8 mouse cellular contexts compared by ENCODE assay signal in genomic region chr9:21547075-21547941, GRCm38 (mm10). TPM values are rescaled to one million over a fixed set of nuclear protein-coding genes. Genes with fewer than 3 reads are reported as not detected.
DNase-seq lines count a peak whose midpoint lies in the region; ATAC-seq lines count a peak whose summit lies in the region.

No protein-coding gene starts in this region.

- peak overlapping the region; percentile 97 for H3K9ac ChIP-seq in embryonic facial prominence, embryonic 15.5 days
- H3K9ac ChIP-seq in heart, embryonic 12.5 days = peak overlapping the region; percentile 91
- H3K9ac ChIP-seq in kidney, embryonic 16.5 days (replicated peaks; ENCODE audit: low read length) = peak overlapping the region; percentile 97
- H3K9ac ChIP-seq in liver, embryonic 15.5 days = peak overlapping the region; percentile 93
- peak overlapping the region; percentile 95 for H3K9ac ChIP-seq in neural tube, embryonic 14.5 days (replicated peaks; ENCODE audit: low read depth, low read length)

- peaks cover 11% of the 10 kb centered on the region for H3K36me3 ChIP-seq in embryonic facial prominence, embryonic 15.5 days
- H3K36me3 ChIP-seq in heart, embryonic 12.5 days = peaks cover 20% of the 10 kb centered on the region
- peaks cover 8% of the 10 kb centered on the region; the same call in 1 of the 2 replicates for H3K36me3 ChIP-seq in kidney, embryonic 16.5 days (ENCODE audit: insufficient read depth, low read length)
- H3K36me3 ChIP-seq in liver, embryonic 15.5 days (replicated peaks) = peaks cover 19% of the 10 kb centered on the region
- peaks cover 8% of the 10 kb centered on the region; the same call in 1 of the 2 replicates for H3K36me3 ChIP-seq in neural tube, embryonic 14.5 days (ENCODE audit: control insufficient read depth, insufficient read depth, low read length)

- peak overlapping the region; percentile 99 for H3K27ac ChIP-seq in embryonic facial prominence, embryonic 15.5 days (replicated peaks)
- peak overlapping the region; percentile 95 for H3K27ac ChIP-seq in heart, embryonic 12.5 days (ENCODE audit: poor library complexity, severe bottlenecking)
- peak overlapping the region; percentile 98 for H3K27ac ChIP-seq in kidney, embryonic 16.5 days (ENCODE audit: low read length)
- peak overlapping the region; percentile 95 for H3K27ac ChIP-seq in liver, embryonic 15.5 days (replicated peaks)
- H3K27ac ChIP-seq in neural tube, embryonic 14.5 days (ENCODE audit: low read depth, low read length) = peak overlapping the region; percentile 96

- peak; percentile 15 to 28 for DNase-seq in CD8-positive naive resting alpha-beta T cell, adult 2 months (ENCODE audit: low read depth in 2 of 2, low spot score in 2 of 2)
- peak; percentile 19 for DNase-seq in adrenal gland, postnatal 25 days
- peak; percentile 34 for DNase-seq in urinary bladder, postnatal 25 days (ENCODE audit: low spot score)

- WGBS in embryonic facial prominence, embryonic 15.5 days = under 1% methylated on average over 45 of the region's 66 CpGs
- under 1% methylated on average over 52 of the region's 66 CpGs for WGBS in heart, embryonic 12.5 days
- under 1% methylated on average over 43 of the region's 66 CpGs for WGBS in kidney, embryonic 16.5 days
- under 1% methylated on average over 64 of the region's 66 CpGs for WGBS in liver, embryonic 15.5 days (ENCODE audit: insufficient replicate concordance)
- under 1% methylated on average over 26 of the region's 66 CpGs for WGBS in neural tube, embryonic 14.5 days

- H3K27me3 ChIP-seq in embryonic facial prominence, embryonic 15.5 days = no peaks in the 10 kb centered on the region
- no peaks in the 10 kb centered on the region for H3K27me3 ChIP-seq in heart, embryonic 12.5 days (replicated peaks)
- H3K27me3 ChIP-seq in kidney, embryonic 16.5 days (ENCODE audit: insufficient read depth, low read length) = no peaks in the 10 kb centered on the region
- no peaks in the 10 kb centered on the region for H3K27me3 ChIP-seq in liver, embryonic 15.5 days
- H3K27me3 ChIP-seq in neural tube, embryonic 14.5 days (ENCODE audit: control insufficient read depth, insufficient read depth, low read length) = no peaks in the 10 kb centered on the region

- H3K4me2 ChIP-seq in embryonic facial prominence, embryonic 15.5 days (replicated peaks) = peak overlapping the region; percentile 52
- peak overlapping the region; percentile 83 for H3K4me2 ChIP-seq in heart, embryonic 12.5 days
- peak overlapping the region; percentile 71 for H3K4me2 ChIP-seq in kidney, embryonic 16.5 days (replicated peaks; ENCODE audit: low read depth, low read length)
- H3K4me2 ChIP-seq in liver, embryonic 15.5 days = peak overlapping the region; percentile 95
- peak overlapping the region; percentile 81 for H3K4me2 ChIP-seq in neural tube, embryonic 14.5 days (ENCODE audit: low read depth, low read length)

- ATAC-seq in embryonic facial prominence, embryonic 15.5 days (ENCODE audit: insufficient number of reproducible peaks, low FRiP score, low TSS enrichment, low read depth) = no peak
- peak; percentile 54 for ATAC-seq in heart, embryonic 12.5 days (ENCODE audit: insufficient number of reproducible peaks, low FRiP score)
- ATAC-seq in kidney, embryonic 16.5 days (ENCODE audit: low FRiP score, low TSS enrichment) = peak; percentile 18
- ATAC-seq in liver, embryonic 15.5 days (ENCODE audit: insufficient read depth) = peak; percentile 26
- ATAC-seq in neural tube, embryonic 14.5 days (ENCODE audit: low read depth) = peak; percentile 29

- H3K9me3 ChIP-seq in embryonic facial prominence, embryonic 15.5 days (replicated peaks) = no peaks in the 10 kb centered on the region
- H3K9me3 ChIP-seq in heart, embryonic 12.5 days (replicated peaks) = no peaks in the 10 kb centered on the region
- no peaks in the 10 kb centered on the region for H3K9me3 ChIP-seq in kidney, embryonic 16.5 days (ENCODE audit: low read length)
- no peaks in the 10 kb centered on the region for H3K9me3 ChIP-seq in liver, embryonic 15.5 days (replicated peaks)
- no peaks in the 10 kb centered on the region for H3K9me3 ChIP-seq in neural tube, embryonic 14.5 days (ENCODE audit: control insufficient read depth, low read length)

- peaks cover 33% of the 10 kb centered on the region for H3K4me1 ChIP-seq in embryonic facial prominence, embryonic 15.5 days
- peaks cover 15% of the 10 kb centered on the region for H3K4me1 ChIP-seq in heart, embryonic 12.5 days (replicated peaks)
- peaks cover 20% of the 10 kb centered on the region for H3K4me1 ChIP-seq in kidney, embryonic 16.5 days (ENCODE audit: insufficient read depth, low read length)
- H3K4me1 ChIP-seq in liver, embryonic 15.5 days (replicated peaks) = peaks cover 45% of the 10 kb centered on the region
- peaks cover 18% of the 10 kb centered on the region for H3K4me1 ChIP-seq in neural tube, embryonic 14.5 days (ENCODE audit: control insufficient read depth, insufficient read depth, low read length)

- H3K4me3 ChIP-seq in embryonic facial prominence, embryonic 15.5 days (replicated peaks) = peak overlapping the region; percentile 85
- H3K4me3 ChIP-seq in heart, embryonic 12.5 days = peak overlapping the region; percentile 86
- peak overlapping the region; percentile 61 for H3K4me3 ChIP-seq in kidney, embryonic 16.5 days (ENCODE audit: low read length)
- H3K4me3 ChIP-seq in liver, embryonic 15.5 days (replicated peaks) = peak overlapping the region; percentile 78
- H3K4me3 ChIP-seq in neural tube, embryonic 14.5 days (ENCODE audit: low read depth, low read length) = peak overlapping the region; percentile 74

RNA-seq across cellular contexts. Expression of gene Carm1, which starts 0.6 kb away (rescaled TPM):
- total RNA-seq in adrenal gland, postnatal 25 days (2021) = 45.6 and 54.0 TPM in 2 replicates
- polyA plus RNA-seq in embryonic facial prominence, embryonic 15.5 days (2015; fragmentation: Nextera tagmentation; extraction: Ambion mirVana) = 56.5 and 61.5 TPM in 2 replicates
- polyA plus RNA-seq in heart, embryonic 12.5 days (2016; fragmentation: Nextera tagmentation; extraction: Ambion mirVana) = 49.9 and 53.8 TPM in 2 replicates
- polyA plus RNA-seq in kidney, embryonic 16.5 days (2015; fragmentation: Nextera tagmentation; extraction: Ambion mirVana) = 27.1 and 32.1 TPM in 2 replicates
- polyA plus RNA-seq in liver, embryonic 15.5 days (2015; fragmentation: Nextera tagmentation; extraction: Ambion mirVana) = 18.2 and 23.1 TPM in 2 replicates
- 30.1 and 36.4 TPM in 2 replicates for polyA plus RNA-seq in neural tube, embryonic 14.5 days (2014; fragmentation: Nextera tagmentation; extraction: Ambion mirVana)

RNA-seq across cellular contexts. Expression of gene AB124611, which starts 21.3 kb away (rescaled TPM):
- total RNA-seq in adrenal gland, postnatal 25 days (2021) = 1.3 TPM in 1 of 2 replicates, not detected in the other
- polyA plus RNA-seq in embryonic facial prominence, embryonic 15.5 days (2015; fragmentation: Nextera tagmentation; extraction: Ambion mirVana) = 5.1 and 6.9 TPM in 2 replicates
- 1.4 and 1.6 TPM in 2 replicates for polyA plus RNA-seq in heart, embryonic 12.5 days (2016; fragmentation: Nextera tagmentation; extraction: Ambion mirVana)
- 3.5 and 4.5 TPM in 2 replicates for polyA plus RNA-seq in kidney, embryonic 16.5 days (2015; fragmentation: Nextera tagmentation; extraction: Ambion mirVana)
- polyA plus RNA-seq in liver, embryonic 15.5 days (2015; fragmentation: Nextera tagmentation; extraction: Ambion mirVana) = 9.5 and 10.5 TPM in 2 replicates
- 2.5 and 3.0 TPM in 2 replicates for polyA plus RNA-seq in neural tube, embryonic 14.5 days (2014; fragmentation: Nextera tagmentation; extraction: Ambion mirVana)

RNA-seq across cellular contexts. Expression of gene Tmed1, which starts 37.3 kb away (rescaled TPM):
- total RNA-seq in adrenal gland, postnatal 25 days (2021) = 26.8 and 37.1 TPM in 2 replicates
- 113 and 123 TPM in 2 replicates for polyA plus RNA-seq in embryonic facial prominence, embryonic 15.5 days (2015; fragmentation: Nextera tagmentation; extraction: Ambion mirVana)
- 89.4 and 92.3 TPM in 2 replicates for polyA plus RNA-seq in heart, embryonic 12.5 days (2016; fragmentation: Nextera tagmentation; extraction: Ambion mirVana)
- polyA plus RNA-seq in kidney, embryonic 16.5 days (2015; fragmentation: Nextera tagmentation; extraction: Ambion mirVana) = 147 and 151 TPM in 2 replicates
- polyA plus RNA-seq in liver, embryonic 15.5 days (2015; fragmentation: Nextera tagmentation; extraction: Ambion mirVana) = 31.5 and 33.6 TPM in 2 replicates
- 42.2 and 45.7 TPM in 2 replicates for polyA plus RNA-seq in neural tube, embryonic 14.5 days (2014; fragmentation: Nextera tagmentation; extraction: Ambion mirVana)

RNA-seq across cellular contexts. Expression of gene Timm29, which starts 45.2 kb away (rescaled TPM):
- 58.2 and 62.6 TPM in 2 replicates for total RNA-seq in adrenal gland, postnatal 25 days (2021)
- 34.6 and 35.4 TPM in 2 replicates for polyA plus RNA-seq in embryonic facial prominence, embryonic 15.5 days (2015; fragmentation: Nextera tagmentation; extraction: Ambion mirVana)
- polyA plus RNA-seq in heart, embryonic 12.5 days (2016; fragmentation: Nextera tagmentation; extraction: Ambion mirVana) = 33.6 and 34.5 TPM in 2 replicates
- 29.3 and 30.7 TPM in 2 replicates for polyA plus RNA-seq in kidney, embryonic 16.5 days (2015; fragmentation: Nextera tagmentation; extraction: Ambion mirVana)
- polyA plus RNA-seq in liver, embryonic 15.5 days (2015; fragmentation: Nextera tagmentation; extraction: Ambion mirVana) = 18.4 and 18.9 TPM in 2 replicates
- 73.0 and 77.5 TPM in 2 replicates for polyA plus RNA-seq in neural tube, embryonic 14.5 days (2014; fragmentation: Nextera tagmentation; extraction: Ambion mirVana)

RNA-seq across cellular contexts. Expression of gene Yipf2, which starts 45.3 kb away (rescaled TPM):
- 27.5 and 40.2 TPM in 2 replicates for total RNA-seq in adrenal gland, postnatal 25 days (2021)
- polyA plus RNA-seq in embryonic facial prominence, embryonic 15.5 days (2015; fragmentation: Nextera tagmentation; extraction: Ambion mirVana) = 28.1 and 29.2 TPM in 2 replicates
- 12.9 and 14.8 TPM in 2 replicates for polyA plus RNA-seq in heart, embryonic 12.5 days (2016; fragmentation: Nextera tagmentation; extraction: Ambion mirVana)
- 40.1 and 43.8 TPM in 2 replicates for polyA plus RNA-seq in kidney, embryonic 16.5 days (2015; fragmentation: Nextera tagmentation; extraction: Ambion mirVana)
- polyA plus RNA-seq in liver, embryonic 15.5 days (2015; fragmentation: Nextera tagmentation; extraction: Ambion mirVana) = 10.9 and 12.7 TPM in 2 replicates
- 20.3 and 21.8 TPM in 2 replicates for polyA plus RNA-seq in neural tube, embryonic 14.5 days (2014; fragmentation: Nextera tagmentation; extraction: Ambion mirVana)
